Mouse (Mus musculus) telencephalon, adult 2 months (tissue): ENCODE data around the gene Rab26.
A peak's percentile ranks its signal among the peaks of the same experiment; 100 is the strongest.

Source experiments
- DNase-seq: peaks from one replicate; pipeline ENCODE4 v3.0.0-alpha.2; 2011; ENCODE audit warnings: low read depth, low spot score

The Rab26 gene

GRCm38 (mm10) chr17:24507806-24508460, 26.1 kb downstream of the Rab26 start:
- no peak for DNase-seq

GRCm38 (mm10) chr17:24507129-24507664, 26.8 kb downstream of the Rab26 start:
- DNase-seq, result no peak

GRCm38 (mm10) chr17:24506332-24507070, 27.5 kb downstream of the Rab26 start:
- peak; percentile 74 for DNase-seq

DNA sequence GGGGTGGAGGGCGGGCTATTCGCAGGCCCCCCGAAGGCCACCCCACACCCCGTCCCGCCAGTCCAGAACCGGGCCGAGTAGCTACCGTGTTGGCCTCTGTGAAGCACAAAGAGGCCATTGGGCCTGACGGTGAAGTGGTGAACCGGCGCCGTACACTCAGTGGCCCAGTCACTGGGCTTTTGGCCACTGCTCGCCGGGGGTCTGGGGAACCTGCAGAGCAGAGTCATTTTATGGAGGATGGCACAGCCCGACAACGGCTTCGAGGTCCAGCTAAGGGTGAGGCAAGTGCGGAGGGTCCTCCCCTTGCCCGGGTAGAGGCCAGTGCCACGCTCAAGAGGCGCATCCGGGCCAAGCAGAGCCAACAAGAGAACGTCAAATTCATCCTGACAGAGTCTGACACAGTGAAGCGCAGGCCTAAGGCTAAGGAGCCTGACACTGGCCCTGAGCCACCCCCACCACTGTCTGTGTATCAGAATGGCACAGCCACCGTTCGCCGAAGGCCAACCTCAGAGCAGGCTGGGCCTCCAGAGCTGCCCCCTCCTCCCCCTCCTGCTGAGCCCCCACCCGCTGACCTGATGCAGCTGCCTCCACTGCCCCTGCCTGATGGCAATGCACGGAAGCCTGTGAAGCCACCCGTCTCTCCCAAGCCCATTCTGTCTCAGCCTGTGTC, 28.6 kb downstream of the Rab26 start:
- no peak for DNase-seq

DNA sequence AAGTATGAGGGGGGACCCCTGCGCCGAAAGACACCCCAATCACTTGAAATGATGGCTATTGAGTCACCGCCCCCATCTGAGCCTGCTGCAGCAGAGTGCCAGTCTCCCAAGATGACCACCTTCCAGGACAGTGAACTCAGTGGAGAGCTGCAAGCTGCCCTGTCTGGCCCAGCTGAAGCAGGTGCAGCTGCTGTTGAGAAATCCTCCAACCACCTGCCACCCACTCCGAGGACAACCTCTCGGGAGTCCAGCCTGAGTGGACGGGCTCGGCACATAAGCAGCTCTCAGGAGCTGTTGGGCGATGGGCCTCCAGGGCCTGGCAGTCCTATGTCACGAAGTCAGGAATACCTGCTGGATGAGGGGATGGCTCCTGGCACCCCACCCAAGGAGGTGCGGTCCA, 29.9 kb downstream of the Rab26 start:
- no peak for DNase-seq

- no peak for DNase-seq
Measured at GRCm38 (mm10) chr17:24502208-24502607, 31.8 kb downstream of the Rab26 start.

DNA sequence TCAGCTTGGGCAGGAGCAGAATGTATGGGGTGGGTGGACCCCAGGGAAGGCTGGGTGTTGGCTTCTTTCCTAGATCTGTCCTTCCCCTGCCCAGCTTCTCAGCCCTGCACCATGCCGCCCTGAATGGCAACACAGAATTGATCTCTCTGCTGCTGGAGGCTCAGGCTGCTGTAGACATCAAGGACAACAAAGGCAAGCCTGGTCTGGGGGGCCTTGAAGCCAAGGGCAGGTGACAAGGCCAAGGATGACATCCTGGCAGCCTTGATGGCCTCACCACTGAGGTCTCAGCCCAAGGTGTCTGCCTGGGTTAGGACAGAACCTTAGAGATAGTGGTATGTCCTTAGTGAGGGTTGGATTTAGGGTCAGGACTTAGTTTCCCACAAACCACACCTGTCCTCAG, 38.0 kb downstream of the Rab26 start:
- DNase-seq, result no peak

DNA sequence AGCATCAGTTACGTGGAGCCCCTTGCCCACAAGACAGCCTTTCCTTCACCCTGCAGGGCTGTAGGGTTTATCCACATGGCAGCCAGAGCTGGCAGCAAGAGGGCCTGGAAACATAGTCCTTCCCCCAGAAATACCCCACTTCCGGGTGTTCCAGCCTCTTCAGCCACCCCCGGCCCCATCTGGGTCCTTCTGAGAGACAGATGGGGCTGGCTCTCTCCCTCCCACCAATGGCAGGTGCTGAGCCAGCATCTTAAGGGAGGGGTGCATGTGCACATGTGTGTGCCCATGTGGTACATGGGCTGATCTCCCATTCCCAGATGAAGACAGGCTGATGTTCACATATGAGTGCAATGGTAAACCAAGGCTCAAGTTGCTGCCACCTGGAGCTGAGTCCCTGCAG, 38.6 kb downstream of the Rab26 start:
- peak; percentile 76 for DNase-seq

GRCm38 (mm10) chr17:24494627-24495335, 39.2 kb downstream of the Rab26 start:
- DNase-seq, result no peak

GRCm38 (mm10) chr17:24490399-24490798, 43.6 kb downstream of the Rab26 start:
- DNase-seq, result no peak

- DNase-seq, result no peak
Measured at GRCm38 (mm10) chr17:24489265-24490030, 44.6 kb downstream of the Rab26 start.

DNA sequence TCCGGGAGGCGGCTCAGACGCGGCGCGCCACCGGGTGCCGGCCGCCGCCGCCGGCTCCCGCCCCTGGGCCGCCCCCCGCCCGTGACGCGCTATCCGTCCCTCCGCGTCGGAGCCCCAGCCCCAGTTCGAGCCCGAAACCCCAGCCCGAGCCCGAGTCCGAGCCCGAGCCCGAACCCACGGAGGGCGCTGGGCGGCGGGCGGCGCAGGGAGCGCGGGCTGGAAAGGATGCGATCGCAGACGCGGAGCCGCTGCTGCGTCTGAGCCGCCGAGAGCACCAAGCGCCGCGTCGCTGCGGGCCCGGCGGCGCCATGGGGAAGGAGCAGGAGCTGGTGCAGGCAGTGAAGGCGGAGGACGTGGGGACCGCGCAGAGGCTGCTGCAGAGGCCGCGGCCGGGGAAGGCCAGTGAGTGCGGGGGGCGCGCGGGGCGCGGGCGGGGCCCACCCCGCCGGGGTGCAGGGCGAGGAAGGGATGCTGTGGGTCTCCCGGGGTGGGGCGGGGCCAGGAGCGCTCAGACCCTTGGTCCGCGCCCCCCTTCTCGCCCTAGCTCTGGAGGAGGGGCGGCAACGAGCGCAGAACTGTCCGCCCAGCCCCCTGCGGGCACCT, 45.2 kb downstream of the Rab26 start:
- DNase-seq, result no peak

DNA sequence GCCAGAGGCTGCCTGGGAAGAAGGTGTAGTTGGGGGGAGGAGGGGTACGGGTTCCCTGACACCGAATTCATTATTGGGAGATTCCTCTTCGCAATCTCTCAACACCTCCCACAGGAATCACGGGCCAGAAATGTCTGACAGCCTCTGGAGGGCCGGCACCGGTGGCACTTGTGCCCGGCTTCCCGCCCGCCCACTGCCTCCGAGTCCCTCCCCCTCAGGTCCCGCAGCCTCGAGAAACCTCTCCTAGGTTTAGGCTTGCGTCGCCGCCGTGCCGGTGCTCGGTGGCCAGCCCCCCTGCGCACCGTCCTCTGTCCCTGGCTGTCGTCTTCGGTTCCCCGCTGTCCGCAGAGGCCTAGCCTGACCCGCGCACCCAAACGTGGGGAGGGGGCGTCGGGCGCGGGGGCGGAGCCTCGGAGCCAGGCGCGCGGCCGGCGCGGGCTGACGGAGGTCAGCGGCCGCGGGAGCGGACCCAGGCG, 45.8 kb downstream of the Rab26 start, which contains the start of gene Caskin1:
Gene Caskin1, plus strand, starts transcription at position 416 of the 476 bp plus-strand sequence.
- peak; percentile 79 for DNase-seq

DNA sequence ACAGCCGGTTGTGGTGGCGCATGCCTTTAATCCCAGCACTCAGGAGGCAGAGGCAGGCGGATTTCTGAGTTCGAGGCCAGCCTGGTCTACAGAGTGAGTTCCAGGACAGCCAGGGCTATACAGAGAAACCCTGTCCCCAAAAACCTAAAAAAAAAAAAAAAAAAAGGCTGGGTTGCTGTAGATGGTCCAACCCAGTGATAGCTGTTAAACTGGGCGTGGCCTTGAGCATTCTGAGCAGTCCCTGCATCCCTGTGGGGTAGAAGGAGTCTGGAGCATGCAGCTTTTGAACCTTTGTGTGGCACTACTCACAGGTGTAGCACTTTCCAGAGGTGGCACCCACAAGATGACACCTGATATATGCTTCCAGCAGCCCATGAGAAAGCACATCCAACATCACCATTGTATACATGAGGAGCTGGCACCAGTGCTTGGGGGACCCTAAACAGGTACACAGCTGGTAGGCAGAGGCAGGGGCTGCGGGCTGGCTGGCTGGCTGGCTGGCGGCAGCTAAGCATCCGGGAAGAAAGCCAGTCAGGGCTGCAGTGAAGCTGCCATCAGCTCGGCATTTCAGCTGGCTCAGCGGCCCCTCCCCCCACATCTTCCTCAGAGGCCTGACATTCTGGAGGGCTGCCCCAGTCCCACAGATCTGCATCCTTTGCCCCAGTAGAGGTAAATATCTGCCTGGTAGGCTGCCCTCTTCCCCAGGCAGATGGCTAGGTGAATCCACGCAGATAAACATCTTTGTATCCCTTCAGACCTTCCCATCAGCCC, 48.7 kb downstream of the Rab26 start:
- no peak for DNase-seq

DNA sequence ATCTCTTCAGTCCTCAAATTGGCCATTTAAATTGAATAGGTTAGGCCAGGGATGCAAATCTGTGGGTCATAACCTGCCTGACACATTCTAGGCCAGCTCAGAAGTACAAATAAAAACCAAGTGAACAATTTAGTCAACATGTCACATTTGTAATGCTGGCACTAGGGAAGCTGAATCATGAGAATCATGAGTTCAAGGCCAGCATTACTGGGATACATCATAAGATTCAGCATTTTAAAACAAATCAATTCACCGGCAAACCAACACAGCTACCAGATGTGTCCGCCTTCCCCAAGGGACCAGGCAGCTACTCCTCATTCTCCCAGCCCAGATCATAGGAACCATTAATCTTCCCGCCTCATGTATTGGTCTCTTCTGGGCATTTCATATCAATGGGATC, 50.5 kb downstream of the Rab26 start:
- no peak for DNase-seq

GRCm38 (mm10) chr17:24481027-24481815, 52.8 kb downstream of the Rab26 start:
- DNase-seq, result no peak

DNA sequence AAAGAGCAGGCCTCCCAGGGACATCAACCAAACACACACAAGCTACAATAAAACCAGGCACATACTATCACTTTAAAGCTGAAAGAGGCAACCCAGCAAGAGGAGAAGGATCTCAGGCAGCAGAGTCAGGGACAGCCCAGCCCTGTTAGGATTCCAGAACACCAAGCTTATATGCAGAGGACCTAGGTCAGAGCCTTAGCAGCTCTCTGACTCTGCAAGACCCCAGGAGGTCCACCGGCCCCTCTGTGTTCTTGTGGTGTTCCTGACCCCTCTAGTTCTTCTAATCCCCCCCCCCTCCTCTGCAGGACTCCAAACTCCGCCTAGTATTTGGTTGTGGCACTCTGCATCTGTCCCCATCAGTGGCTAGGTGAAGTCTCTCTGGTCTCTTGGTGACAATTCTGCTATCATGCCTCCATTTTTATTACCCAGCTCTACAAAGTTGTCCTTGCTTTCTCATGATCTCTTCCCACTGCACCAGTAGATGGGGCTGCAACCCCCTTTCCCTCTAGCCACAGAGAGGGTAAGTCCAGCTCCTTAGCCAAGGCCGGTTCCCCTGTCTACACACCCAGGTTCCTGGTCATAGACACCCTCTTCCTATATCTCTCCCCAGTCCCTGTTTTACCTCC, 53.7 kb downstream of the Rab26 start:
- DNase-seq, result no peak

- DNase-seq, result no peak
Measured at GRCm38 (mm10) chr17:24479431-24479830, 54.6 kb downstream of the Rab26 start.
